Comparison of ENCODE assay signal across 8 mouse cellular contexts in genomic region chr6:124379331-124379730, GRCm38 (mm10). TPM values are rescaled to one million over a fixed set of nuclear protein-coding genes. Genes with fewer than 3 reads are reported as not detected.
A peak's percentile ranks its signal among the peaks of the same experiment; 100 is the strongest.
DNase-seq lines count a peak whose midpoint lies in the region; ATAC-seq and TF ChIP-seq lines count a peak whose summit lies in the region.

No protein-coding gene starts in this region.

- ATAC-seq in CD4-positive, CD25-positive, alpha-beta regulatory T cell, adult 4 months, result no peak
- no peak for ATAC-seq in embryonic facial prominence, embryonic 14.5 days (ENCODE audit: low read depth)
- no peak for ATAC-seq in kidney, postnatal 0 days (replicated peaks; ENCODE audit: low FRiP score, low read depth)
- ATAC-seq in lung, embryonic 14.5 days (ENCODE audit: insufficient read depth), result no peak

- no peaks in the 10 kb centered on the region for H3K4me1 ChIP-seq in embryonic facial prominence, embryonic 14.5 days (ENCODE audit: control insufficient read depth, insufficient read depth, low read length)
- H3K4me1 ChIP-seq in kidney, postnatal 0 days (replicated peaks; ENCODE audit: insufficient read depth, low read length), result no peaks in the 10 kb centered on the region
- no peaks in the 10 kb centered on the region for H3K4me1 ChIP-seq in lung, embryonic 14.5 days (ENCODE audit: insufficient read depth)

- no peak overlapping the region for H3K27ac ChIP-seq in embryonic facial prominence, embryonic 14.5 days (replicated peaks; ENCODE audit: low read depth, low read length)
- H3K27ac ChIP-seq in kidney, postnatal 0 days, result no peak overlapping the region
- H3K27ac ChIP-seq in lung, embryonic 14.5 days (ENCODE audit: low read depth), result no peak overlapping the region

- H3K4me3 ChIP-seq in embryonic facial prominence, embryonic 14.5 days (ENCODE audit: low read depth, low read length), result no peak overlapping the region
- H3K4me3 ChIP-seq in kidney, postnatal 0 days (replicated peaks; ENCODE audit: low read depth, low read length), result no peak overlapping the region
- no peak overlapping the region for H3K4me3 ChIP-seq in lung, embryonic 14.5 days (ENCODE audit: low read depth, low read length)

- H3K9me3 ChIP-seq in embryonic facial prominence, embryonic 14.5 days (ENCODE audit: control insufficient read depth, low read length), result no peaks in the 10 kb centered on the region
- no peaks in the 10 kb centered on the region for H3K9me3 ChIP-seq in kidney, postnatal 0 days (replicated peaks; ENCODE audit: low read length)
- H3K9me3 ChIP-seq in lung, embryonic 14.5 days (ENCODE audit: low read depth, low read length), result no peaks in the 10 kb centered on the region

- peak; percentile 82 for TF ChIP-seq CTCF in kidney, postnatal 0 days (IDR thresholded peaks at IDR 0.05; ENCODE audit: low read depth)
- TF ChIP-seq CTCF in lung, embryonic 14.5 days (IDR thresholded peaks at IDR 0.05; ENCODE audit: low read depth), result peak; percentile 67

- WGBS in embryonic facial prominence, embryonic 14.5 days, result 33% methylated on average over 10 of the region's 10 CpGs
- 34% methylated on average over 10 of the region's 10 CpGs for WGBS in kidney, postnatal 0 days
- 29% methylated on average over 10 of the region's 10 CpGs for WGBS in lung, embryonic 14.5 days

- H3K27me3 ChIP-seq in embryonic facial prominence, embryonic 14.5 days (replicated peaks; ENCODE audit: control insufficient read depth, insufficient read depth, low read length), result no peaks in the 10 kb centered on the region
- H3K27me3 ChIP-seq in kidney, postnatal 0 days (ENCODE audit: insufficient read depth, low read length), result no peaks in the 10 kb centered on the region
- H3K27me3 ChIP-seq in lung, embryonic 14.5 days (ENCODE audit: insufficient read depth, low read length), result no peaks in the 10 kb centered on the region

- no peak overlapping the region for H3K4me2 ChIP-seq in embryonic facial prominence, embryonic 14.5 days (ENCODE audit: low read depth, low read length)
- H3K4me2 ChIP-seq in kidney, postnatal 0 days (ENCODE audit: low read length), result no peak overlapping the region
- H3K4me2 ChIP-seq in lung, embryonic 14.5 days, result no peak overlapping the region

- DNase-seq in CD4-positive, CD25-positive, alpha-beta regulatory T cell, adult 2 months (ENCODE audit: low read depth, low spot score), result peak; percentile 73
- DNase-seq in ovary, postnatal 36 days (ENCODE audit: low spot score), result peak; percentile 25
- DNase-seq in ovary, adult 18-20 months (ENCODE audit: low spot score), result no peak
- DNase-seq in embryonic facial prominence, embryonic 14.5 days (ENCODE audit: low spot score), result peak; percentile 66
- peak; percentile 76 for DNase-seq in kidney, postnatal 0 days (ENCODE audit: low spot score)
- peak; percentile 77 for DNase-seq in lung, embryonic 14.5 days
- DNase-seq in spleen, postnatal 10 days (ENCODE audit: low spot score in 2 of 2), result peak; percentile 36 to 78

- H3K36me3 ChIP-seq in embryonic facial prominence, embryonic 14.5 days (ENCODE audit: control insufficient read depth, insufficient read depth, low read length), result no peaks in the 10 kb centered on the region
- no peaks in the 10 kb centered on the region for H3K36me3 ChIP-seq in kidney, postnatal 0 days (ENCODE audit: insufficient read depth, low read length)
- H3K36me3 ChIP-seq in lung, embryonic 14.5 days (ENCODE audit: insufficient read depth), result no peaks in the 10 kb centered on the region

- no peak overlapping the region for H3K9ac ChIP-seq in embryonic facial prominence, embryonic 14.5 days (ENCODE audit: low read depth, low read length)
- no peak overlapping the region for H3K9ac ChIP-seq in kidney, postnatal 0 days (ENCODE audit: low read depth, low read length)
- no peak overlapping the region for H3K9ac ChIP-seq in lung, embryonic 14.5 days

RNA-seq across cellular contexts. Expression of gene Pex5, which starts 35.5 kb away (rescaled TPM):
- 10 to 100 TPM in 1 of 2 experiments, 1 to 10 TPM in 1; 8.4 to 15.3 TPM for polyA plus RNA-seq in CD4-positive, CD25-positive, alpha-beta regulatory T cell, adult 4 months (2017; shearing (Covaris generic))
- 38.6 and 43.6 TPM in 2 replicates for polyA plus RNA-seq in embryonic facial prominence, embryonic 14.5 days (2014; fragmentation: Nextera tagmentation; extraction: Ambion mirVana)
- polyA plus RNA-seq in kidney, postnatal 0 days (2015; fragmentation: Nextera tagmentation; extraction: Ambion mirVana), result 36.4 and 39.4 TPM in 2 replicates
- polyA plus RNA-seq in lung, embryonic 14.5 days (2014; fragmentation: Nextera tagmentation; extraction: Ambion mirVana), result 31.3 and 33.4 TPM in 2 replicates
